Mouse (Mus musculus) kidney, postnatal 4 days (tissue): ENCODE data around the gene H2-DMb1.

Source experiments
- DNase-seq, 2 experiments: peaks; one replicate each; pipeline ENCODE4 v3.0.0; 2021; ENCODE audit warnings: mixed read lengths in 2 of 2

The H2-DMb1 gene

DNA sequence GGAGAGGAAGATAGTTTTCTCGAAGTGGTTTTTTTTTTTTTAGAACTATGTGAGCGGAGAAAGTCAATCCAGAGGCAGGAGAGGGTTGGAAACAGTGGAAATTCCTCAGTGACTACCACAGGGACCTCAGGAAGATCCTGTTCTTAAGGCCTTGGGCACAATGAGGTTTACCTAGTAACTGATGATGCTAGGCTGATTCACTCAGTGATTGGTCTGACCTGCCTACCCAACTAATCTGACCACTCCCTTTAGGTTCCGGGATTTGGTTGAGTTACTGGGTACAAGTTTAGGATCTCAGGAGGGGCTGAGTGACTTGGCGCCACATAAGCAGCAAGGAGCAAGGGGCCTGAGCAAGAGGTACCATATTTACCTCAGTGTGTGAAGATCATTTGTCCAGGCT is at the start of gene H2-DMb1:
Gene H2-DMb1, plus strand, starts transcription at position 150 of the 400 bp plus-strand sequence.
- DNase-seq, result peak; percentile 31 to 68

DNA sequence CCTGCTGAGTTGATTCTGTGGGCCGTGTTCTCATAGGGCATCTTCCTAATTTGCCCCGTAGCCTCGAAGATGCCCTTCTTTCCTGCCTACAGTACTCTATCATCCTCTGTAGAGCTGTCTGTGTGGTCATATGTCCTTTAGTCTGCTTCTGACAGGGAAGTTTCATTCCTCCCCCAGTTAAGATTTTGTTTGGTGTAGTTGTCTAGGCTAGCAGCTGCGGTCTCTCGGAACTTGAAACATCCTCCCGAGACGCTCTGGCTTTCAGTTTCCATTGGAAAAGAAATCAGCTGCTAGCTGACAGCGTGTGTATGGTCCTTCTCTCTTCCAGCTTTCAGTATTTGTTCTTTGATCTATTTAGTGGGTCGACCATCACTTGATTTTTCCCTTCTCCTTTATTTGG is 48.1 kb upstream of the H2-DMb1 start:
- DNase-seq, result no peak

- no peak for DNase-seq
Measured at GRCm38 (mm10) chr17:34106555-34106954, 46.3 kb upstream of the H2-DMb1 start.

- DNase-seq, result no peak
Measured at GRCm38 (mm10) chr17:34107109-34107867, 45.6 kb upstream of the H2-DMb1 start.

DNA sequence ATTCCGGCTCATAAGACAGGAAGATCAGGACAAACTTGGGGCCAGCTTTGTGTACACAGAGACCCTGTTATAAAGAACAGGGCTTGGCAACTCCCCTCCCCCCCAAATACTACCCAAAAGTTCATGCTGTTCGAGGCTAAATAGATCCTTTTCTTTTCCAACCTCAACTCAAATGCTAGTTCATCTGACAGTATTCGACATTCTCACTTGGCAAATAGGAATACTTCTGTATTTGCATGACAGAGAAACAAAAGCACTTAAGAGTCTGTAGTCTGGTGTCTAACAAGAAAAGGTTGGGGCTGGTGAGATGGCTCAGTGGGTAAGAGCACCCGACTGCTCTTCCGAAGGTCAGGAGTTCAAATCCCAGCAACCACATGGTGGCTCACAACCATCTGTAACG is 44.4 kb upstream of the H2-DMb1 start:
- DNase-seq, result no peak

DNA sequence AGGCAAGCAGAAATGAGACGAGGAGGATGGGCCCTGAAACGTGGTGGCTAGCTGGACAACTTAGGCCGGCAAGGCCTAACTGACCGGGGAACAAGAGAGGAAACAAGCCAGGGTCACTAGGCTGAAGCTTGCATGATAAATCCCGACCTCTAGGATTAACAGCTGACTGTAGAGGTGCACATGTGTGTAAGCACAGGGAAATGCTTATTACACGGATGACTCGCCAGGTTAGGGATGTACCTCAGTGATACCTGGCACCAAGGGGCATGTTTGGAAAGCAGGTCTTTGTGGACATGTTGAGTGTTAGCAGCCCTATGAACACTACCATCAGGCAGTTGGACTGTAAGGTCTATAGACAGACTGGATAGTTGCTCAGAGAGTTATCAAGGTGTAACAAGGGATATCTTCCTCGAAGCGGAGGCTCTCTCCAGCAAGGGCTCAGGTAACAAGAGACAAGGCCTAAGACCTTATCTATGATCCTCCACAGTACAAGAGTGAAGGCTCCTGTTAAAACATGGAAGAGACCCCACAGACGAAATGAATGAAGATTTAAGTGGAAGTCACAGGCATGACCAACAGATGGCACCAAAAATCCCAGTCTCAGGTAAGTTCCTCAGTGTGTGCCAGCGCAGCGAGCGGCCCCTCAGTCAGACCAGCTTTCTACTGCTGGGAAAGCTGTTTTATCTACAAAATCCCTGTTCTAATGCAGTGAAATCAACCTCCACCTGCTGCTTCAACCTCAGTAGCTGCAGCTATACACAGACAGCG is 43.6 kb upstream of the H2-DMb1 start:
- DNase-seq, result no peak

GRCm38 (mm10) chr17:34109806-34110195 is 43.1 kb upstream of the H2-DMb1 start:
- DNase-seq, result no peak

DNA sequence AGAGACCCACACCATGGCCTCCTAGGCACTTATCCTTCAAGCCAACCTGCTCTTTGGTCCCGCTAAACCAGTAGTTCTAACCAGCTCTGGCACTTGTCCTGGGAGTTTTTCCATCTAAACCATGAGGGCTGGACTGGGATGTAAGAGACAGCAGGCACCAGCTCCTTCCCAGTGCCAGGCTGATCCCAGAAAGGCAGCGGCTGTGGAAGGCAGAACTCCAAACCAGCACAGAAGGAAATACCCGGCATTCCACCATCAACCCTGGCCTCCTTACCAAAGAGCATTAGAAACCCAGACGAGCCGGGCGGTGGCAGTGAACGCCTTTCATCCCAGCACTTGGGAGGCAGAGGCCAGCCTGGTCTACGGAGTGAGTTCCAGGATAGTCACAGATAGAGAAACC is 42.6 kb upstream of the H2-DMb1 start:
- DNase-seq, result no peak

DNA sequence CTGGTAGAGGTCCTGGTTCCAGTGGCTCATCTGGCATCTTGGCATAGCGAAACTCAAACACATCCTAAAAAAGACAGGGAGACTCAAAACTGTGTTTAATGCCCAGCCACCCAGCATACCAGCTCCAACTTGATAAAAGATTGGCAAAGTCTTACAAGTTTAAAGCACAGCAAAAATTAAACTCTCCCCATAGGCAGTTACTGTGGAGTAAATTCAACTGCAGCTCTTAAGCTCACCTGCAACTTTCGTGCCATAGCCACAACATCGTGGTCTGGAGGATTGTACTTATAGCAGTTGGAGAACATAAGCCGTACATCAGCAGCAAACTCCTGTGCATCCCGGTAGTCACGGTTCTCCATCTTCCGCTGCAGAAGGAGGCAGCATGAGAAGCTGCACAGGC is 38.8 kb upstream of the H2-DMb1 start:
- DNase-seq, result no peak

- DNase-seq, result no peak
Measured at GRCm38 (mm10) chr17:34116736-34117370, 36.0 kb upstream of the H2-DMb1 start.

DNA sequence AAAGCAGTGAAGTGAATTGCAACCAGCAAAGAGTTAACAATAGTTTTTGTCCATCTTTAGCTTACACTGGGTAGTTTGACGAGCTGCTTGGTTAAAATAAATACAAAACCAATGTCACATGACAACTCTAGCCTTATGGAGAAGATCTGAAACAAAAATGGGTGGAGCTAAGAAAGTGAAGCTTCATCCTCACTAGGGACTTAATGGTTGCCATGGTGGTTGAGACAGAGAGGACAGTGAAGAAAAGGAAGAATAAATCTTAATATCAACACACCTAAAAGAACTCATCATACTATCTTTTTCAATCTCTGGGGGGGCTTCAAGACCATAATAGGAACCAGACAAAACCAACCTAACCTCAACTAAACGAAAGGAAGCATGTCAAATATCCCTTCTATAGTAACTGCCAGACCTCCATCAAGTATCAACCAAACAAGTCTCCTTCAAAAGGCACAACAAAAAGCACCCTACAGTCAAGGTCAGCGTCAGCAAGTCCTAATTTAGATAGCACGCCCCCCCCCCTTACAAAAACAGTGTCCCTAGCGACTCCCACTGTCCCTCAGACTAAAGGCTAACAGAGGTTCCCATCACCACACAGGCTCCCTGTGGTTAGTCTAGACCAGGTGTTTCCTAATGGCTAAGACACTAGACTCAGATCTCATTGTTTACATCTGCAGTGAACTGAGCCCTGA is 35.3 kb upstream of the H2-DMb1 start:
- no peak for DNase-seq

GRCm38 (mm10) chr17:34118113-34118872 is 34.6 kb upstream of the H2-DMb1 start:
- DNase-seq, result peak; percentile 55 to 64

DNA sequence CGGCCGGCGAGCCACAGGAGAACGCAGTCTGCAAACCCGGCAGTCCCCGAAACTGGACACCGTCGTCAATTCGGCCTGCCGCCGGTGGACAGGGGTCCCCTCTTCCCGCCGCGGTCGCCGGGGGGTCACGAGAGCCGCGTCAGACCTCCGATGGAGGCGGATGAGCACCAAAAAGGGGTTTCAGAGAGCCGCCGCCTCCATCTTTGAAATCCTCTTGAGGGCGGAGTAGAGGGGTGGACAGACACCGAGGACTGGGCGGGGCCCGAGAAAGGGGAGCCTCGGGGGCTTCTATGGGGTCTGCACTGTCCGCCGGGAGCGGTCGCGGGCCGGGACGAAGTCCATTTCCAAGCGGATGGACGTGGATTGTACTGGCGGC is 34.0 kb upstream of the H2-DMb1 start:
- DNase-seq, result no peak

DNA sequence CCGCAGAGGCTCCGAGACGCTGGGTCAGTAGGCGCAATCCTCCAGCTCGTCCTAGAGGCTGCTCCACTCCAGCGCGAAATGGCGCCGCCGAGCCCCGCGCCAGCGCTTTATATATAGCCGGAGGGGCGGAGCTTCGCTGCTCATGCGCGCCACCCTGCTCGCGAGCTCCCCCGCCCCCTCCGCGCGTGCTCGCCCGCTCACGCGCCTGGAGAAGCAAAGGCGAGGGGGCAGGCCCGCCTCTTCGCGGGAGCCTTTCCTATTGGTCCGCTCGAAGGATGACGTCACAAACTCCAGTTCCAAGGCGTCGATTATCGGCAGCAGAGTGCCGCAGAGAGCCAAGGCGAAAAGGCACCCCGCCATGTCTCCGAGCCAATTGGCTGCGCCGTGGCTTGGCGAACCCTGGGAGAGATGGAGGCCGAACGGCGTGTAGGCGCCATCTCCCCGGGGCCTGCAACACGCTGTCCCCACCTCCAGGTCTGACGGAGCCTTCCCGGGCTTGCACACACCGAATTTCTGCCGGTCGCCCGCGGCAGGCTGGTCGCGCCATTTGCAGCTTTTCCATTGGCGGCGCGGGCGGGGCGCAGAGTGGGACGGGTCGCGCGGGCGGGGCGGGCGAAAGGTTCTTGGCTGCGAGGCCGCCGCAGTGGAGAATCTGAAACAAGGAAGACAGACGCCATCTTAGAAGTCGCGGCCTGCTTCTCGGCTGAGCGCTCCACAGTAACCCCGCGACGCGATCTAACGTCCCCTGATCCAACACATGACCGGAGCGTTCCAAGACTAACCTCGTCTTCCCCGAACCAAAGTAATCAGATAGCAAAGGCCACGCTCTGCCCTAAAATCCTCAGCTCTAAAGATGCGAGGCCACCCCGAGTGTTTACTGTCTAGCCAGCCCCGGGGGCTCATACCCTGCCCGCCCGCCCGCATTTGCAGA is 33.4 kb upstream of the H2-DMb1 start, which contains the start of gene H2-DMa:
Gene H2-DMa, plus strand, starts transcription at position 293 of the 931 bp plus-strand sequence.
- peak; percentile 98 to 99 for DNase-seq

DNA sequence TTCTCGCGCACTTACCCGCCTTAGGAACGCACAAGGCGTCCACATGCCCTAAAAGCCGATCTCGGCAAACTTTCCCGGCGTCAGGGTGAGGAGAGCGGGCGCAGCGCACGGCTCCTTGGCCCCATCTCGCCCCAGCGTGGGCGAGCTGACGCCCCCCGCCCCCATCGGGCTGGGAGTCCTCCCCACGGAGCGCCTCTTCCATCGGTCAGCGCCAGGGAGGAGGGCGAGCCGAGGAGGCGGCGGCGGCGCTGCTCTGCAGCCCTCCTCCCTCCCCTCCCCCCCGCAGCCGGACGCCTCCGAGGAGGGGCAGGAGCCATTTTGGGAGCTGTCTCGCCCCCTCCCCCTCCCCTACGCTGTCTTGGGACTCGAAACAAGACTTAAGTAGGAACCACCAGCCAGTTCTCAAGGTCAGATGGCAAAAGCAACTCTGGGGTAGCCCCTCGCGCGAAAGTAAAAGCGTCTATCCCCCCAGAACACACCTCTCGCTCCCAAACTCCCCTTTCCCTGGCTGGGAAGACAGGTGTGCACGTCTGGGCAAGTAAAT is 32.6 kb upstream of the H2-DMb1 start:
- peak; percentile 94 to 96 for DNase-seq

GRCm38 (mm10) chr17:34120814-34121171 is 32.1 kb upstream of the H2-DMb1 start:
- DNase-seq, result peak; percentile 89 to 94

GRCm38 (mm10) chr17:34121172-34121878 is 31.5 kb upstream of the H2-DMb1 start:
- DNase-seq, result peak; percentile 91 to 95

DNA sequence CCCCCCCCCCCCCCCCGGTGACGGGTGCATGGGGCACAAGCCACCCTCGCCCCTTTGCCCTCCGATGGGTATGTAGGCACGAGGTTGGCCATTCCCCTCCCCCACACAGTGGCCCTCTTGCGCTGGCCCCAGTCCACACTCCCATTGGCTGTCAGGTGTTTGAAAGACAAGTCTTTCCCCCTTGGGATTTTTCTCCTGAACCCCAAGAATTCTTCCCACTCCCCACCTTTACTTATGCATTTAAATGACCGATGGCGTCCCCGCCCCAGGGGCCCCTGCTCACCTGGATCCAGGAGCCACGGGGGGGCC is 31.0 kb upstream of the H2-DMb1 start:
- peak; percentile 76 to 86 for DNase-seq

DNA sequence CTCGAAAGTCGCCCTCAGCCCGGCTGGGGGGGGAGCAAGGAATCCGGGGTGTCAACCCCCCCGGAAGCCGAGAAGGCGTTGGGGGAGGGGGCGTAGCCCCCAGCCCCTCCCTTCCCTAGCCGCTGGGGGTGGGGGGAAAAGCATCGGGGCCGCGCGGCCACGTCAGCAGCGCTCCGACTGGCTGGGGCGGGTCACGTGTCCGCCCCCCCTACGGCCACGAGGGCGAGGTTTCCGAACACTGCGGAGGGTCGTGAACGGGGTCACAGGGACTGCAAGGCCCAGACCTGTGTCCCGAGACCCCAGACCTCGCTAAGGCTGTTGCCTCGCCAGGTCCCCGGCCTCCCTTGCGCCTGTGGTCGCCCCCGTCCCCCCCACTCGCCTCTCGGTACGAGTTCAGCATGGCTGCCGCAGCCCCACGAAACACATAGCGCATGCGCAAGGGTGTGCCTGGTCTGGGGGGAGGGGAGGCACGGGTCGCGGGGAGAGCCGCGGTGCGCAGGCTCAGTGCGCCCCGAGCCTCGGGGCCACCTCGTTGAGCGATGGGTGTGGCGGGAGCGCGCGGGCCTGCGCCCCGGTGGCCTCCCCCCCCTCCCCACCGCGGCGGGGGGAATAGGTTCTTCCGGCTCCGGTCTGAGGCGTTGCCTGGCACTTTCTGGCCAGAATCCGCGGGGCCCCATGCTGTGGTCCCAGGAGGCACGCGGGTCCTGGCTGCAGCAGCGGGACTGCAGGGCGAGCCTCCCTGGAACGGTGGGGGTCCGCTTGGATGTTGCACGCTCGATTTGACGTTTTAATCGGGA is 30.5 kb upstream of the H2-DMb1 start, which contains the start of gene Brd2:
Gene Brd2, minus strand, starts transcription at position 447 of the 797 bp plus-strand sequence.
- DNase-seq, result peak; percentile 97 to 98
